Mouse (Mus musculus) large intestine, adult 2 months (tissue): ENCODE measurements around the gene Olfr763. TPM values are rescaled to one million over a fixed set of nuclear protein-coding genes. Genes with fewer than 3 reads are reported as not detected.
"Not testable (repeated sequence)": the region's sequence is repeated elsewhere in the genome, so short reads cannot be mapped to it uniquely, and the experiment has no call there.

Experiments used
- DNase-seq: peaks from one replicate; pipeline ENCODE4 v3.0.0-alpha.2; 2012; ENCODE audit warnings: low read depth, low spot score
- WGBS: fragments of 180-500 bp; shearing (Covaris S2); methylation state at CpG from one replicate; pipeline ENCODE4 v1.1.7; 2018; 5-methylcytosine and 5-hydroxymethylcytosine counted together
- polyA plus RNA-seq: library from polyadenylated mRNA; depleted of rRNA; stranded (reverse); fragments of >200 nt; gene quantifications from 2 replicates; pipeline ENCODE4 v1.2.3, GENCODE M21; 2012; rRNA removed

The Olfr763 gene
- polyA plus RNA-seq, 1 experiment = not detected

- 65% methylated on average over 3 of the region's 3 CpGs for whole genome bisulfite sequencing
Measured at GRCm38 (mm10) chr10:129026018-129026662, 15.5 kb downstream of the Olfr763 start.

GRCm38 (mm10) chr10:129028343-129028742 is 17.8 kb downstream of the Olfr763 start:
- 70% methylated on average over 2 of the region's 2 CpGs for WGBS
- no peak for DNase-seq

More at GRCm38 (mm10) chr10:129026018-129026662, 15.5 kb downstream of the Olfr763 start:
- peak; percentile 14 for DNase-seq

- 73% methylated on average over 3 of the region's 3 CpGs for WGBS
- no peak for DNase-seq
Measured at GRCm38 (mm10) chr10:129039796-129040195, 29.2 kb downstream of the Olfr763 start, which contains the start of gene Olfr764-ps1. Gene Olfr764-ps1 (minus strand): TSS chr10:129039896.

- not testable (repeated sequence) for DNase-seq
Measured at GRCm38 (mm10) chr10:129049898-129050297, 39.3 kb downstream of the Olfr763 start, which contains the start of gene Olfr765. Gene Olfr765 (minus strand): TSS chr10:129049998.

Other genes with a start within 250 kb of the Olfr763 start
- gene Mmp19, start 219.9 kb upstream of the Olfr763 start, polyA plus RNA-seq = 2.9 and 3.1 TPM in 2 replicates
- 17.7 and 18.7 TPM in 2 replicates for gene Dnajc14, start 206.7 kb upstream of the Olfr763 start, polyA plus RNA-seq
- 8.6 and 9.2 TPM in 2 replicates for gene Tmem198b, start 206.4 kb upstream of the Olfr763 start, polyA plus RNA-seq
- gene Sarnp, start 193.5 kb upstream of the Olfr763 start, polyA plus RNA-seq = 6.2 and 6.4 TPM in 2 replicates
- gene Ormdl2, start 189.1 kb upstream of the Olfr763 start, polyA plus RNA-seq = 135 and 144 TPM in 2 replicates
- gene Gdf11, start 119.1 kb upstream of the Olfr763 start, polyA plus RNA-seq = 0.98 and 1.2 TPM in 2 replicates
- 130 and 137 TPM in 2 replicates for gene Cd63, start 109.8 kb upstream of the Olfr763 start, polyA plus RNA-seq
- gene Rdh5, start 87.9 kb upstream of the Olfr763 start, polyA plus RNA-seq = 19.0 and 19.3 TPM in 2 replicates
- gene Bloc1s1, start 86.8 kb upstream of the Olfr763 start, polyA plus RNA-seq = 126 and 147 TPM in 2 replicates
- gene Itga7, start 77.0 kb upstream of the Olfr763 start, polyA plus RNA-seq = 12.6 and 12.9 TPM in 2 replicates
- gene Mettl7b, start 49.8 kb upstream of the Olfr763 start, polyA plus RNA-seq = 34.5 and 82.9 TPM in 2 replicates
- not detected in 2 replicates for gene Olfr9, start 21.4 kb upstream of the Olfr763 start, polyA plus RNA-seq
- not detected in 2 replicates for gene Olfr764-ps1, start 29.1 kb downstream of the Olfr763 start, polyA plus RNA-seq
- gene Olfr765, start 39.2 kb downstream of the Olfr763 start, polyA plus RNA-seq = not detected in 2 replicates
- gene Olfr766-ps1, start 58.2 kb downstream of the Olfr763 start, polyA plus RNA-seq = not detected in 2 replicates
- not detected in 2 replicates for gene Olfr767, start 72.1 kb downstream of the Olfr763 start, polyA plus RNA-seq
- not detected in 2 replicates for gene Olfr768, start 88.6 kb downstream of the Olfr763 start, polyA plus RNA-seq
- not detected in 2 replicates for gene Olfr769, start 107.1 kb downstream of the Olfr763 start, polyA plus RNA-seq
- gene Olfr770, start 128.2 kb downstream of the Olfr763 start, polyA plus RNA-seq = not detected in 2 replicates
- not detected in 2 replicates for gene Olfr771, start 154.0 kb downstream of the Olfr763 start, polyA plus RNA-seq
- not detected in 2 replicates for gene Olfr772, start 167.1 kb downstream of the Olfr763 start, polyA plus RNA-seq
- not detected in 2 replicates for gene Olfr773, start 176.6 kb downstream of the Olfr763 start, polyA plus RNA-seq
- not detected in 2 replicates for gene Olfr774, start 225.4 kb downstream of the Olfr763 start, polyA plus RNA-seq
- gene Olfr775, start 237.6 kb downstream of the Olfr763 start, polyA plus RNA-seq = not detected in 2 replicates
- not detected in 2 replicates for gene Olfr776, start 248.3 kb downstream of the Olfr763 start, polyA plus RNA-seq